Mouse (Mus musculus) liver, embryonic 14.5 days (tissue): Measurements from ENCODE around the gene Magi1. TPM values are rescaled to one million over a fixed set of nuclear protein-coding genes. Genes with fewer than 3 reads are reported as not detected.

ENCODE experiments used
- ATAC-seq: fragments of 200-750 bp; cut with Nextera tagmentation; 2 replicates; pipeline ENCODE4 v1.8.0; 2017; ENCODE audit warnings: moderate number of reproducible peaks, mild to moderate bottlenecking, moderate library complexity; ENCODE audit not compliant: insufficient read depth
- DNase-seq, 3 experiments: peaks; one replicate each; pipeline ENCODE4 v3.0.0-alpha.2; 2012 to 2013; ENCODE audit warnings: low read depth in 3 of 3, low spot score in 3 of 3
- H3K27ac ChIP-seq: fragments of 300-500 bp; sonication (generic); 2 replicates; pipeline ENCODE4 v1.5.1; 2014; ENCODE audit warnings: moderate library complexity, mild to moderate bottlenecking, control low read depth, inconsistent platforms
- H3K27me3 ChIP-seq: fragments of 300-500 bp; sonication (generic); 2 replicates; pipeline ENCODE4 v1.6.1; 2014; ENCODE audit warnings: mild to moderate bottlenecking, low read length, moderate library complexity; ENCODE audit not compliant: control insufficient read depth, insufficient read depth
- H3K36me3 ChIP-seq: fragments of 300-500 bp; sonication (generic); replicated peaks from 2 replicates; pipeline ENCODE4 v1.6.1; 2014; ENCODE audit warnings: low read depth; ENCODE audit not compliant: control insufficient read depth, insufficient read depth
- H3K4me1 ChIP-seq, 2 experiments: fragments of 200-500 bp in 1 of 2; fragments of 300-500 bp in 1 of 2; sonication (generic) in 1 of 2; replicated peaks; 2 replicates each; pipeline ENCODE4 v1.6.1; 2012 to 2014; ENCODE audit warnings: antibody characterized with exemption in 1 of 2, inconsistent platforms in 1 of 2, low read length in 1 of 2; ENCODE audit not compliant: control insufficient read depth in 2 of 2, insufficient read depth in 2 of 2
- H3K4me2 ChIP-seq: fragments of 300-500 bp; sonication (generic); 2 replicates; pipeline ENCODE4 v1.6.1; 2014; ENCODE audit warnings: low read depth, mild to moderate bottlenecking, control low read depth, moderate library complexity
- H3K4me3 ChIP-seq, 2 experiments: fragments of 200-500 bp in 1 of 2; fragments of 300-500 bp in 1 of 2; sonication (generic) in 1 of 2; 2 replicates each; pipeline ENCODE4 v1.5.1; 2012 to 2014; ENCODE audit warnings: low read depth in 2 of 2, low read length in 2 of 2, mild to moderate bottlenecking in 2 of 2, control low read depth in 1 of 2, inconsistent platforms in 1 of 2, moderate library complexity in 1 of 2; ENCODE audit not compliant: insufficient read depth in 1 of 2
- H3K9ac ChIP-seq: fragments of 300-500 bp; sonication (generic); replicated peaks from 2 replicates; pipeline ENCODE4 v1.6.1; 2014; ENCODE audit warnings: mild to moderate bottlenecking, control low read depth, moderate library complexity
- H3K9me3 ChIP-seq: fragments of 300-500 bp; sonication (generic); 2 replicates; pipeline ENCODE4 v1.6.1; 2016; ENCODE audit warnings: low read length, mixed read lengths; ENCODE audit not compliant: control insufficient read depth
- CTCF ChIP-seq: IDR thresholded peaks from 2 replicates; pipeline ENCODE4 v1.5.1; 2016; ENCODE audit warnings: antibody characterized with exemption, low read depth, control low read depth
- EP300 ChIP-seq: IDR thresholded peaks from 2 replicates; pipeline ENCODE4 v1.6.1; 2016; ENCODE audit warnings: antibody characterized with exemption, low read depth
- WGBS: fragments of 180-500 bp; shearing (Covaris S2); extraction: QIAGEN DNeasy Blood & Tissue Kit; methylation state at CpG from one replicate; pipeline ENCODE4 v1.1.7; 2014; ENCODE audit not compliant: insufficient replicate concordance; 5-methylcytosine and 5-hydroxymethylcytosine counted together
- polyA plus RNA-seq, 2 experiments: library from polyadenylated mRNA; depleted of rRNA in 1 of 2; stranded (reverse) in 1 of 2; unstranded in 1 of 2; fragments of >200 nt; fragmentation: Nextera tagmentation in 1 of 2; extraction: Ambion mirVana in 1 of 2; gene quantifications; 2 replicates each; pipeline versions ENCODE4 v1.2.1 to v1.2.3; 2012 to 2014

Magi1 gene
- polyA plus RNA-seq, 2 experiments, result 1.1 to 1.3 TPM

DNA sequence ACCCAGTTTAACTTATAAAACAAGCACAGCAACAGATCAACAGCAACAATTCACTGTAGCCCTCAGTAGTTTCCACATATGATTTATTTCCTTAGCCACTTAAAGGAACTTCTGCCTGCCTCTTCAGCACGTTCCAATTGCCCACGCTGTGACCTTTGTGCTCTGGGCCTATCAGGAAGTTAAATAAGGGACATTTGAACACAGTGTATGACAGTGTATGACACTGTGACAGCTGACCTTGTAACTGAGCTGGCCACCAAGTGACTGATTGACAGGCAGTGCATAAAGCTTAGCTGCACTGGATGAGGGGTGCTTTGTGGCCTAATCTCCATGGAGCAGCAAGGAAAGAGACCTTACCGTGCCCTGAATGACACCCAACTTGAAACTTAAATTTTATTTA is 525.6 kb downstream of the Magi1 start:
- no peaks in the 10 kb centered on the region for H3K27me3 ChIP-seq
- no peak overlapping the region for H3K4me3 ChIP-seq
- no peaks in the 10 kb centered on the region for H3K9me3 ChIP-seq
- H3K9ac ChIP-seq, result no peak overlapping the region
- WGBS, result 41% methylated on average over 3 of the region's 3 CpGs
- DNase-seq (peak in 1 of 3 experiments; percentile 1), ATAC-seq (no peak)
- TF ChIP-seq CTCF, result no peak
- no peak for TF ChIP-seq EP300
- 0 out of 4 replicates have a peak, but pooled peaks cover 0 to 1% of the 10 kb centered on the region in 2 experiments for H3K4me1 ChIP-seq
- no peak overlapping the region for H3K4me2 ChIP-seq
- no peaks in the 10 kb centered on the region for H3K36me3 ChIP-seq
- no peak overlapping the region for H3K27ac ChIP-seq

DNA sequence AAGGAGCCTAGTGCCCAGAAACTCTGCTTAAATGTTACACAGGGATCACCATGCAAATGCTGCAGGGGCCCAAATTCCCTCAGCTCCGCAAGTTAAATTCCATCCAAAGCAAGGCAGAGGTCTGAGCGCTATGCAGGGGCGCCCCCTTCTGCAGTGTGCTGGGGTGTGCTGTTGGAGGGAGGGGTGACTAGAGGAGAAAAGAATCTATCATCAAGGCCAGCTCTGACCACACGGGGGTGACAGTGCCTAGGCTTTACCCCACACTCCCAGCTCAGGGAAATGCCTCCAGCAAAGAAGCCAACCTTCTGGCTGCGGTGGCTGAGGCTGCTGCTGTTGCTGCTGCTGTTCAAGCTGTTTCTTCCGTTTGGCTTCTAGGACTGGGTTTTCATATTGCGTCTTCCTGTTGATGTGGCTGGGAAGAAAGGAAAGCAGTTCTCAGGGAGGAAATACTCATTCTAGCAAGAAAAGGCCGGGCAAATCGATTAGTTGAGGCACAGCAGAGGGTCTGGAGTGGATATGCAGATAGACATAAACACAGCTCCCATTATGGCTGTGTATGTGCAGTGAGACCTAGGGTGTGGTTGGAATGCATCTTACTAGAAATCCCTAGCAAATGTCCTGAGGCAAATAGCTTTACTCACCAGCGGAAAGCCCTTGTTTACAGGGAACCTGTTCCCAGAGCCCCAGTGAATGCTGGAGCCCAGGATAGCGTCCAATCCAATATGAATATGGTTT is 526.2 kb downstream of the Magi1 start:
- ATAC-seq (peak; percentile 45; the same call in 1 of the 2 replicates), DNase-seq (peak; percentile 7 to 24 (median 9))
- Histone ChIP-seq H3K27ac (no peak overlapping the region), H3K4me2 (no peak overlapping the region), H3K27me3 (no peaks in the 10 kb centered on the region), H3K36me3 (no peaks in the 10 kb centered on the region), H3K9me3 (no peaks in the 10 kb centered on the region), H3K4me3 (no peak overlapping the region), H3K4me1 (0 out of 4 replicates have a peak, but pooled peaks cover 0 to 1% of the 10 kb centered on the region in 2 experiments), H3K9ac (no peak overlapping the region)
- no peak for TF ChIP-seq EP300
- TF ChIP-seq CTCF, result peak; percentile 74
- WGBS, result 17% methylated on average over 11 of the region's 11 CpGs

DNA sequence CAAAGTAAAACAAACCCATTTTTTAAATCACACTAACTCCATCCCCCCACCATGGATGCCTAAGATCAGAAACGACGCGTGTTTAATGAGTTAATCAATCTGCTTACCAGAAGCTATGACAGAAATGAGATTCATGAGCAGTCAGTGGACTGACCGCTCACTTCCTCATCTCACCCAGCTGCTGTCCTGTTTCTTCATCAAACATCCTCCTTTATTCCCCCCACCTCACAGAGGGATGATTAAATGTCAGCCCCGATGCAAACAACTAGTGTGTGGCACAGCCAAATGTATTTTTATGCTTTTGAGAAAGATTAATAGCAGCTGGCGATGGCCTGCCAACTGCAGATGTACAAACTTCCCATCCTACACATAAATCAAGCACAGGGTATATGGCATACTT is 540.6 kb downstream of the Magi1 start:
- 58% methylated on average over 6 of the region's 6 CpGs for WGBS
- TF ChIP-seq CTCF (no peak), EP300 (no peak)
- no peak overlapping the region for H3K4me3 ChIP-seq
- no peak for DNase-seq
- no peak overlapping the region for H3K4me2 ChIP-seq
- no peak overlapping the region for H3K9ac ChIP-seq
- H3K27me3 ChIP-seq, result no peaks in the 10 kb centered on the region
- H3K36me3 ChIP-seq, result no peaks in the 10 kb centered on the region
- no peaks in the 10 kb centered on the region for H3K4me1 ChIP-seq
- H3K27ac ChIP-seq, result no peak overlapping the region
- no peak for ATAC-seq
- no peaks in the 10 kb centered on the region for H3K9me3 ChIP-seq

DNA sequence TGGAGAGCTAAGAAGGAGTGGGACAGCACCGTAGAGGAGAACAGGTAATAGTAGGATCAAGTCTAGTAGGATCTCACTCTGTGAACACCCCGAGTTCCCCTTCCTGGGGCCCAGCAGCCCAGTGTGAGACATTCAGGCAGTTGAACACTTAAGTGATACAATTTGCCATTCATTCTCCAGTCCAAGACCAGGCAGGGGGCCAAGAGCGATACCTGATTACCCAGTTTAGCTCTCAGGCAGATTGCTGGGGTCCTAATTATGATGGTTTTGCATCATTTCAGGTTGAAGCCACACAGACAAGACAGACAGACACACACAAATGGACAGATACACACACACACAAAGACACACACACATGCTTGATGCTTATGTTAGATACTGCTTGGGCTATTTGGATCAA is 543.9 kb downstream of the Magi1 start:
- H3K4me1 ChIP-seq, result no peaks in the 10 kb centered on the region
- H3K27ac ChIP-seq, result no peak overlapping the region
- no peaks in the 10 kb centered on the region for H3K27me3 ChIP-seq
- TF ChIP-seq EP300 (no peak), CTCF (no peak)
- H3K9me3 ChIP-seq, result no peaks in the 10 kb centered on the region
- no peak overlapping the region for H3K9ac ChIP-seq
- no peak overlapping the region for H3K4me3 ChIP-seq
- ATAC-seq (no peak), DNase-seq (no peak)
- H3K36me3 ChIP-seq, result no peaks in the 10 kb centered on the region
- WGBS, result 64% methylated on average over 3 of the region's 3 CpGs
- H3K4me2 ChIP-seq, result no peak overlapping the region

DNA sequence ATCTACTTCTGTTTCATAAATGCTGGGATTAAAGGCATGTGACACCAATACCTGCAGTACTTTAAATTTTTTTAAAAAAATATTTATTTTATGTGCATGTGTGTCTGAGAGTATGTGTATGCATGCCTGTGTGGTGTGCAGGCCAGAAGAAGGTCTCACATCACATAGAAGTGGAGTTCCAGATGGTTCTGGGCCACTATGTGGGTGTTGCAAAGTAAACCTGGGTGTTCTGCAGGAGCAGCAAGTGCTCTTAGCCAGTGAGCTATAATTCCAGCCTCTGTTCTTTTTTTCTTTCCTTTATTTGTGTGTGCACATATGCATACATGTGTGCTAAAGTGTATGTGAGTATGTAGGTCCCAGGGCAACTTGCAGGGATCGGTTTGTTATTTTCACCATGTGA is 546.6 kb downstream of the Magi1 start:
- TF ChIP-seq CTCF (no peak), EP300 (no peak)
- Histone ChIP-seq H3K4me2 (no peak overlapping the region), H3K9me3 (no peaks in the 10 kb centered on the region), H3K27ac (no peak overlapping the region), H3K9ac (no peak overlapping the region), H3K27me3 (no peaks in the 10 kb centered on the region), H3K36me3 (no peaks in the 10 kb centered on the region), H3K4me1 (no peaks in the 10 kb centered on the region), H3K4me3 (no peak overlapping the region)
- no peak for ATAC-seq
- DNase-seq, result no peak
- WGBS, result 71% methylated on average over 1 of the region's 1 CpGs
